8 mouse cellular contexts compared by ENCODE assay signal in genomic region chr8:78509273-78510031, GRCm38 (mm10). TPM values are rescaled to one million over a fixed set of nuclear protein-coding genes. Genes with fewer than 3 reads are reported as not detected.
DNase-seq lines count a peak whose midpoint lies in the region; ATAC-seq lines count a peak whose summit lies in the region.

Slc10a7 (plus strand) TSS chr8:78509346.

- no peaks in the 10 kb centered on the region for H3K9me3 ChIP-seq in hindbrain, embryonic 12.5 days (replicated peaks)

- peaks cover 14% of the 10 kb centered on the region for H3K36me3 ChIP-seq in hindbrain, embryonic 12.5 days

- peak within 1 kb of the TSS; percentile 96 for H3K4me3 ChIP-seq in hindbrain, embryonic 12.5 days

- ATAC-seq in hindbrain, embryonic 12.5 days (ENCODE audit: low FRiP score) = peak; percentile 98

- DNase-seq in NIH3T3 (ENCODE audit: low read depth) = peak; percentile 89
- peak; percentile 93 to 95 for DNase-seq in cerebellum, postnatal 10 days
- DNase-seq in frontal cortex, postnatal 10 days (ENCODE audit: low spot score in 2 of 2) = peak; percentile 87 to 89
- peak; percentile 84 to 86 for DNase-seq in layer of hippocampus, postnatal 25 days (ENCODE audit: extremely low spot score in 1 of 2, low spot score in 1 of 2)
- peak; percentile 78 for DNase-seq in lung, postnatal 25 days (ENCODE audit: low spot score)
- peak; percentile 61 for DNase-seq in retina, adult 2 months (ENCODE audit: low read depth, low spot score)
- DNase-seq in thymus, postnatal 25 days = peak; percentile 86

- WGBS in hindbrain, embryonic 12.5 days = under 1% methylated on average over 51 of the region's 51 CpGs

- H3K9ac ChIP-seq in hindbrain, embryonic 12.5 days = peak within 1 kb of the TSS; percentile 99

- peaks cover 11% of the 10 kb centered on the region for H3K4me1 ChIP-seq in hindbrain, embryonic 12.5 days

- H3K4me2 ChIP-seq in hindbrain, embryonic 12.5 days (replicated peaks) = peak within 1 kb of the TSS; percentile 82

- H3K27ac ChIP-seq in hindbrain, embryonic 12.5 days = peak within 1 kb of the TSS; percentile 96

- H3K27me3 ChIP-seq in hindbrain, embryonic 12.5 days = no peaks in the 10 kb centered on the region

RNA-seq across cellular contexts. Expression of gene Slc10a7, which starts in this region (rescaled TPM):
- 14.3 and 15.5 TPM in 2 replicates for polyA plus RNA-seq in hindbrain, embryonic 12.5 days (2016; fragmentation: Nextera tagmentation; extraction: Ambion mirVana)
- total RNA-seq in layer of hippocampus, postnatal 25 days (2021) = 1 to 10 TPM; 5.7 to 6.1 TPM

Comparison
In these comparisons a context has a peak if more than half of its experiments do, and no peak if none do; other contexts are left out.
1. Peak in every context shown above with its lines: DNase-seq, ATAC-seq, H3K4me3 ChIP-seq and H3K27ac ChIP-seq.